Mouse (Mus musculus): ENCODE results near the gene Cc2d2b. TPM values are rescaled to one million over a fixed set of nuclear protein-coding genes. Genes with fewer than 3 reads are reported as not detected.

Gene Cc2d2b
- total RNA-seq, 1 experiment: 0.40 TPM

DNA sequence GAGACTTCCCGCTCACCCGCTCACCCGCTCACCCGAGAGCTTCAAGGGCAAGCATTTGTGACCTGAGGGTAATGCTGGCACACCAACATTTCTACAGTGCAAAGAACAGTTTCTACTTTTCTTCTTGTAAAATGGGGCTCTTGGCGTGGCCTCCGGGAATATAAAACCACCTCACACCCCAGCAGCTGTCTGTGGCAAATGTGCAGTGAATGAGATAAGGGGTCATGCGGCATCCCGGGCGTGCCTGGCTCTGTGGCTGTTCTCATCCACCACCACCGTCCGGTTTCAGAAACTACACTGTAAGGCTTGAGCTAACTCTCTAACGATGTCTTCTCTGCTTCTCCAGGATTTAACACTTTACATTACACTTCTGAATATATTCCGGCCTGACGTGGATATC, 64.8 kb downstream of the Cc2d2b start:
- H3K9me3 ChIP-seq (ENCODE audit: control insufficient read depth, insufficient read depth, low read depth, low read length): no peaks in the 10 kb centered on the region
- H3K36me3 ChIP-seq (ENCODE audit: control insufficient read depth, insufficient read depth, low read length, poor library complexity, severe bottlenecking): no peaks in the 10 kb centered on the region
- H3K4me3 ChIP-seq (ENCODE audit: insufficient read depth in 1 of 2, low read depth in 1 of 2, low read length in 2 of 2, poor library complexity in 1 of 2, severe bottlenecking in 1 of 2): no peak overlapping the region
- H3K27ac ChIP-seq (ENCODE audit: insufficient read depth, low read depth, low read length, poor library complexity, severe bottlenecking): no peak overlapping the region
- no peaks in the 10 kb centered on the region for H3K4me1 ChIP-seq (ENCODE audit: control insufficient read depth in 2 of 2, insufficient read depth in 2 of 2, low read length in 2 of 2, poor library complexity in 1 of 2)
- H3K9ac ChIP-seq (ENCODE audit: insufficient read depth, low read depth, low read length, poor library complexity, severe bottlenecking): no peak overlapping the region
- no peak for TF ChIP-seq ZNF384 (IDR thresholded peaks at IDR 0.05; ENCODE audit: low read depth, low read length)
- TF ChIP-seq HCFC1 (IDR thresholded peaks at IDR 0.05; ENCODE audit: borderline replicate concordance, insufficient read depth, low read length): no peak
- no peak for TF ChIP-seq ZC3H11A (IDR thresholded peaks at IDR 0.05; ENCODE audit: borderline replicate concordance, low read depth, low read length)
- no peak for TF ChIP-seq MAFK (IDR thresholded peaks at IDR 0.05; ENCODE audit: insufficient read depth, low read depth, low read length)
- TF ChIP-seq CHD2 (IDR thresholded peaks at IDR 0.05; ENCODE audit: low read depth, low read length): no peak
- in situ Hi-C loops (cut with MboI; ENCODE audit: low sequenced_read_pairs in 2 of 2, unreplicated experiment in 2 of 2): no loop called here
- DNase-seq (ENCODE audit: low read depth, low spot score): no peak

DNA sequence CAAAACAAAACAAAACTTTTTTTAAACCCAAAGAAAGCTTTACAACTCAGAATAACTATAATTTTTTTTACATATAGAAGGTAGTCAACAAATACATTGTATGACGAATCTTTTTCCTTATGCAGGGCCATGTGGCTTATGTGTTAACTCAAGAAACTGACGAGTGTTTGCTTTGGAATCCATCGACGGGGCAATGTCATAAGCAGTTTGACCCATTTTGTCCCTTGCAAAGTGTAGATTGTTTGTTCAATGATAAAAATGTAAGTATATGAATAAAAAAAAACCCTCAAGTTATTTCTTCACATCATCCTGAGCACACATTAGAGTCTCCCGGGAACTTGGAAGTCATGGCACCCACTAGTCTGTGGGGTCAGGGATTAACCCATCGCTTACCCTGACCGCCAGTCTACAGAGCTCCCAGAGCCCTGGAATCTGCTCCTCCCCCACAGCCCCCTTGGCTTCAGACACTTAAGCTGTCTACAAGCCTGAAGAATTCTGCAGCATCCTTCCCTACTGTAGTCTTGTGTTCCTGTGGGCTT, 67.2 kb downstream of the Cc2d2b start:
- in situ Hi-C loops (cut with MboI; ENCODE audit: low sequenced_read_pairs in 2 of 2, unreplicated experiment in 2 of 2): no loop called here
- Histone ChIP-seq H3K9me3 (ENCODE audit: control insufficient read depth, insufficient read depth, low read depth, low read length) (no peaks in the 10 kb centered on the region), H3K4me1 (ENCODE audit: control insufficient read depth in 2 of 2, insufficient read depth in 2 of 2, low read length in 2 of 2, poor library complexity in 1 of 2) (no peaks in the 10 kb centered on the region), H3K36me3 (ENCODE audit: control insufficient read depth, insufficient read depth, low read length, poor library complexity, severe bottlenecking) (no peaks in the 10 kb centered on the region), H3K4me3 (ENCODE audit: insufficient read depth in 1 of 2, low read depth in 1 of 2, low read length in 2 of 2, poor library complexity in 1 of 2, severe bottlenecking in 1 of 2) (no peak overlapping the region), H3K9ac (ENCODE audit: insufficient read depth, low read depth, low read length, poor library complexity, severe bottlenecking) (no peak overlapping the region), H3K27ac (ENCODE audit: insufficient read depth, low read depth, low read length, poor library complexity, severe bottlenecking) (no peak overlapping the region)
- no peak for TF ChIP-seq ZNF384 (IDR thresholded peaks at IDR 0.05; ENCODE audit: low read depth, low read length)
- TF ChIP-seq HCFC1 (IDR thresholded peaks at IDR 0.05; ENCODE audit: borderline replicate concordance, insufficient read depth, low read length): no peak
- TF ChIP-seq MAFK (IDR thresholded peaks at IDR 0.05; ENCODE audit: insufficient read depth, low read depth, low read length): no peak
- no peak for TF ChIP-seq CHD2 (IDR thresholded peaks at IDR 0.05; ENCODE audit: low read depth, low read length)
- TF ChIP-seq ZC3H11A (IDR thresholded peaks at IDR 0.05; ENCODE audit: borderline replicate concordance, low read depth, low read length): no peak
- DNase-seq (ENCODE audit: low read depth, low spot score): no peak

DNA sequence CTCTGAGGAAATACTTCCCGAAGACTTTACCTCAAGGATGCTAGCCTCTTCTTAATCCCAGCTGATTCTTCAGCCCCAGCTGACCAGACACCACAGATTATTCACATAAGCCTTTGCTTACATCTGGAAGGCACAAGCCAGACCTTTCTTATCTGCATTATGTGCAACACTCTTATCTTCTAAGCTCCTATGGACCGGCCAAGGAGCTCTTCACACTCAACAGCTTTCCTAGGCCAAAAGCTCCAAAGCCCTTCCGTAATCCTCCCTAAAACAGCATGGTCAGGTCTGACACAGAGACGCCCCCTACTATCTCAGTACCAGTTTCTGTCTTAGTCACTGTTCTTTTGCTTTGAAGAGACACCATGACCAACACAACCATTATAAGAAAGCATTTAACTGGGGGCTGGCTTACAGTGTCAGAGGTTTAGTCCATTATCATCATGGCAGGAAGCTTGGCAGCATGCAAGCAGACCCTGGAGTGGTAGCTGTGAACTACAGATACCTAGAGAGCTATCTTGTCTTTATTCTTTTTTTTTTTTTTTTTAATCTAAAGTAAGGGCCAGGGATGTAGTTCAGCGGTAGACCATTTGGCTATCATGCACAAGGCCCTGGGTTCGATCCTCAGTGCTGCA, 69.5 kb downstream of the Cc2d2b start:
- H3K4me3 ChIP-seq (ENCODE audit: insufficient read depth in 1 of 2, low read depth in 1 of 2, low read length in 2 of 2, poor library complexity in 1 of 2, severe bottlenecking in 1 of 2): no peak overlapping the region
- H3K27ac ChIP-seq (ENCODE audit: insufficient read depth, low read depth, low read length, poor library complexity, severe bottlenecking): no peak overlapping the region
- no peaks in the 10 kb centered on the region for H3K4me1 ChIP-seq (ENCODE audit: control insufficient read depth in 2 of 2, insufficient read depth in 2 of 2, low read length in 2 of 2, poor library complexity in 1 of 2)
- DNase-seq (ENCODE audit: low read depth, low spot score): no peak
- H3K9ac ChIP-seq (ENCODE audit: insufficient read depth, low read depth, low read length, poor library complexity, severe bottlenecking): no peak overlapping the region
- no peaks in the 10 kb centered on the region for H3K9me3 ChIP-seq (ENCODE audit: control insufficient read depth, insufficient read depth, low read depth, low read length)
- no peak for TF ChIP-seq MAFK (IDR thresholded peaks at IDR 0.05; ENCODE audit: insufficient read depth, low read depth, low read length)
- TF ChIP-seq ZC3H11A (IDR thresholded peaks at IDR 0.05; ENCODE audit: borderline replicate concordance, low read depth, low read length): no peak
- TF ChIP-seq HCFC1 (IDR thresholded peaks at IDR 0.05; ENCODE audit: borderline replicate concordance, insufficient read depth, low read length): no peak
- TF ChIP-seq ZNF384 (IDR thresholded peaks at IDR 0.05; ENCODE audit: low read depth, low read length): no peak
- TF ChIP-seq CHD2 (IDR thresholded peaks at IDR 0.05; ENCODE audit: low read depth, low read length): no peak
- H3K36me3 ChIP-seq (ENCODE audit: control insufficient read depth, insufficient read depth, low read length, poor library complexity, severe bottlenecking): no peaks in the 10 kb centered on the region
- in situ Hi-C loops (cut with MboI; ENCODE audit: low sequenced_read_pairs in 2 of 2, unreplicated experiment in 2 of 2): no loop called here

DNA sequence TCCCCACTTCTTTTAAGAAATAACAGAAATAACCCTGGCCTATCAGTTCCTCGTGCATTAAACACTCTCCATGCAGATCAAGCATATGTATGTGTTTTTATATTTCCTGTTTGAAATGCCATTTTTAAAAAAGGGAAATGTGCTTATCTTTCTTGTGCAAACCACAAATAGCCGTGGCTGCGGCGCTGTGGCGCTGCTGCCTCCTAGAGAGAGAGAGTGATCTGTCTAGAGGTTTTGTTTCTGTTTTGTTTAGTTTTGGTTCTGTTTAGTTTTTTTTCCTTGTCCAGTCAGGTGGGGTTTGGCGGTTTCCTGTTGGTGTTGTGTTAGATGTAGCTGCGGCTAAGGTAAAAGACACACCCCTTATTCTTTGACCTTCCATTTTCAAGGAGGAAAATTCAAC, 70.2 kb downstream of the Cc2d2b start:
- no peak for DNase-seq (ENCODE audit: low read depth, low spot score)
- no peak for TF ChIP-seq HCFC1 (IDR thresholded peaks at IDR 0.05; ENCODE audit: borderline replicate concordance, insufficient read depth, low read length)
- TF ChIP-seq CHD2 (IDR thresholded peaks at IDR 0.05; ENCODE audit: low read depth, low read length): no peak
- no peak for TF ChIP-seq ZC3H11A (IDR thresholded peaks at IDR 0.05; ENCODE audit: borderline replicate concordance, low read depth, low read length)
- no peak for TF ChIP-seq ZNF384 (IDR thresholded peaks at IDR 0.05; ENCODE audit: low read depth, low read length)
- TF ChIP-seq MAFK (IDR thresholded peaks at IDR 0.05; ENCODE audit: insufficient read depth, low read depth, low read length): no peak
- no peak overlapping the region for H3K4me3 ChIP-seq (ENCODE audit: insufficient read depth in 1 of 2, low read depth in 1 of 2, low read length in 2 of 2, poor library complexity in 1 of 2, severe bottlenecking in 1 of 2)
- no peaks in the 10 kb centered on the region for H3K36me3 ChIP-seq (ENCODE audit: control insufficient read depth, insufficient read depth, low read length, poor library complexity, severe bottlenecking)
- H3K9ac ChIP-seq (ENCODE audit: insufficient read depth, low read depth, low read length, poor library complexity, severe bottlenecking): no peak overlapping the region
- in situ Hi-C loops (cut with MboI; ENCODE audit: low sequenced_read_pairs in 2 of 2, unreplicated experiment in 2 of 2): no loop called here
- H3K9me3 ChIP-seq (ENCODE audit: control insufficient read depth, insufficient read depth, low read depth, low read length): no peaks in the 10 kb centered on the region
- no peaks in the 10 kb centered on the region for H3K4me1 ChIP-seq (ENCODE audit: control insufficient read depth in 2 of 2, insufficient read depth in 2 of 2, low read length in 2 of 2, poor library complexity in 1 of 2)
- H3K27ac ChIP-seq (ENCODE audit: insufficient read depth, low read depth, low read length, poor library complexity, severe bottlenecking): no peak overlapping the region
